Mouse (Mus musculus) small intestine, adult 10 weeks (tissue): ENCODE measurements around the gene Pigz. TPM values are rescaled to one million over a fixed set of nuclear protein-coding genes. Genes with fewer than 3 reads are reported as not detected.

ENCODE experiments used
- polyA plus RNA-seq: library from polyadenylated mRNA; stranded (reverse); fragments of 350-450 nt; fragmentation: Illumina TruSeq; extraction: RNeasy Lipid Tissue Mini Kit (QIAGEN cat#74804); gene quantifications from one replicate; pipeline ENCODE4 v1.2.3, GENCODE M21; 2014; ENCODE audit warnings: low replicate concordance

The Pigz gene
- polyA plus RNA-seq = not detected

GRCm38 (mm10) chr16:31933751-31934549, at the start of gene Pigz:
TSS of gene Pigz (plus strand) at chr16:31933851.

GRCm38 (mm10) chr16:31948345-31948774, 14.7 kb downstream of the Pigz start, which contains the start of the genes 0610012G03Rik and Ncbp2:
TSS of gene 0610012G03Rik (minus strand) at chr16:31948494.
TSS of gene Ncbp2 (plus strand) at chr16:31948513.

Other genes starting within 250 kb of the Pigz start
- gene Meltf, start 55.0 kb upstream of the Pigz start, polyA plus RNA-seq = not detected
- 3.0 TPM for gene 0610012G03Rik, start 14.6 kb downstream of the Pigz start, polyA plus RNA-seq
- 29.0 TPM for gene Ncbp2, start 14.7 kb downstream of the Pigz start, polyA plus RNA-seq
- gene Senp5, start 69.4 kb downstream of the Pigz start, polyA plus RNA-seq = 24.7 TPM
- gene Pak2, start 145.5 kb downstream of the Pigz start, polyA plus RNA-seq = 72.8 TPM
- gene Pigx, start 165.9 kb downstream of the Pigz start, polyA plus RNA-seq = 72.9 TPM
- gene Cep19, start 165.9 kb downstream of the Pigz start, polyA plus RNA-seq = 24.2 TPM
- gene Nrros, start 231.7 kb downstream of the Pigz start, polyA plus RNA-seq = 0.89 TPM
- gene Bex6, start 246.0 kb downstream of the Pigz start, polyA plus RNA-seq = not detected